Mouse (Mus musculus) neural tube, embryonic 10.5 days (tissue): ENCODE results near the gene Mrpl48.

Experiments used
- DNase-seq: peaks from one replicate; pipeline ENCODE4 v3.0.0-alpha.2; 2017; ENCODE audit warnings: low spot score; ENCODE audit errors: extremely low spot score

Mrpl48 gene

GRCm38 (mm10) chr7:100608130-100608741 is at the start of gene Mrpl48:
Gene Mrpl48 (minus strand): TSS chr7:100608301.
- DNase-seq = peak; percentile 69

DNA sequence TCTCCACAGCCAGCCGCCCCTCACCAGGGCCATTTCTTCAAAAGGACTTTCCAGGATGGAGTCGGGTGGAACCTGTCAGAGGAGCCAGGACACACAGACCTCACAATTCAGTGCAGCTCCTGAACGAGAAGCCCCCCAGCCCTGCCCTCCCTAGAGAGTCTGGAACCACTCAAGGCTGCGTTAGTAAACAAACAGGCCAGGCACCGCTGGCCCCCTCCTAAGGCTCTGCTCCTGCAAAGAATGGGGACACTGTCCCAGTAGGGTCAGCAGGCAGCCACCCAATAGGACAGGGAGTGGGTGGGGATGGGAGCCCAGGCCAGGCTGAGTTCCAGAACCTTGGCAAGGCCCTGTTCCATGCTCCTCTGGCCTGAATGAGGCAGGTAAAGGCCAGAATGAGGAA is 48.6 kb upstream of the Mrpl48 start:
- no peak for DNase-seq

DNA sequence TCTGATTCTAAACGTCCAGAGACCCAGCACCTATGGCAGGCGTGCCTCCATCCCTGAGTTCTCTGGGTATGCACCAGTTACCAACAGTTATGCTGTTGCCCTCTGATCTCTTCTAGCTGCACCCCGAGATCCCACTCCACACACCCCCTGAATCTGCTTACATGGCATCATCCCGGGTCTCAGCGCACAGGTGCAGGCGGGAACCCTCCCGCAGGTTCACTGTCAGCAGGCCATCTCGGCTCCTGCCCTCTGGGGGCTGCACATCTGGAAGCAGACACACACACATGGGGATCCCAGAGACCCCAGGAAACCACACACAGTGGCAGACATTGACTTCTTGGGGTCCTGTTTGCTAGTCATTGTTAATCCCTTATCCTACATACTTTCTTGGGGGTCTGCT is 46.3 kb upstream of the Mrpl48 start:
- DNase-seq = no peak

DNA sequence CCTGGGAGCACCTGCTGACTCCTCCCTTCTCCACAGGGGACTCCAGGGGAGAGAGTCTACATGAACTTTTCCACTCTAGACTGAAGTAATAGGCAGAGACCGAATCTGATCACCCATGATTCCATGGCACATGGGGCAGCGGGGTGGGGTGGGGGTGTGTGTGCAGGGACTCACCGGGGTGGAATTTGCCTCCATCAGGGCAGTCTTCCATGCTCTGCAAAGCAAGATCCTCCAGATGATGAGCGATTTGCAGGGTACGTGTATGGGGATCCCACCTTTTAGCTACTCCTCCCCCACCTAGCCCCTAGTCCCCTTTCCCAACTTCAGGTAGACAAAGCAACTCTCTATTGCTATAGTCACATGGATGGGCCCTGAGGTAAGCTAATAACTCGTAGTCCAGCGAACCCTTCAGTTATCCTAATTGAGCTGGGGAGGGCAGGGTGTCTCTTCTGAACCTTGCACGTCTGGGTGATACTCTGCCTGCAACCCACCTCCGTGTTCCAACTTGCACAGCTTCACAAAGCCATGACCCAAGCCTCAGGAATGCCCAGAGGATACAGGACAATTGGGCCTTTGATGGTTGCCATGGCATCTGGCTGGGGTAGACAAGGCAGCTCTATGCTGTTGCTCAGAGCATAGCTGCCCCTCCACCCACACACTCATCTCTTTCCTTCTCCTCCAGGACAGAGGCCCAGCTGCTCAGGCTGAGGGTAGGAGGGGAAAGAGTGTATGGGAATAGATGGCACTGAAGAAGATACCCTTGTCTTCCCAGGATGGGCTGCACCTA is 45.6 kb upstream of the Mrpl48 start:
- DNase-seq = peak; percentile 37

- no peak for DNase-seq
These were observed 42.9 kb upstream of the Mrpl48 start for GRCm38 (mm10) chr7:100651011-100651410.

DNA sequence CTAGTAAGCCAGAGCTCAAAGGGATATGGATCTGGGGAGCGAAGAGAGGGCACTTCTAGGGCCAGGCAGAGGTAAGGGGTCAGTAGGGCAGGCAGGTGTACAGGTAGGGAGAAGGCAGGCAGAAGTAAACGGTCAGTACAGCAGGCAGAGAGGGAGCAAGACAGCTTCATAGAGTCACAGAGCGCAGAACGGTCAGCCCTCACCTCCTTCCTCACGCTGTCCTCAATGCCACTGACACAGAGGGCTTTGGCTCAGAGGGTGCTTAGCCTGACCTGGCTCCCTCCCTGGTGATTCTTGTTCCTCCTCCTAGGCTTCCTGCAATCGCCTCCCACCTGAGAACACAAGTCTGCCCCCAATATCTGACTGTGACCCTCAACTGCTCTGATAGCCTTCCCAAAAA is 42.3 kb upstream of the Mrpl48 start:
- no peak for DNase-seq

DNA sequence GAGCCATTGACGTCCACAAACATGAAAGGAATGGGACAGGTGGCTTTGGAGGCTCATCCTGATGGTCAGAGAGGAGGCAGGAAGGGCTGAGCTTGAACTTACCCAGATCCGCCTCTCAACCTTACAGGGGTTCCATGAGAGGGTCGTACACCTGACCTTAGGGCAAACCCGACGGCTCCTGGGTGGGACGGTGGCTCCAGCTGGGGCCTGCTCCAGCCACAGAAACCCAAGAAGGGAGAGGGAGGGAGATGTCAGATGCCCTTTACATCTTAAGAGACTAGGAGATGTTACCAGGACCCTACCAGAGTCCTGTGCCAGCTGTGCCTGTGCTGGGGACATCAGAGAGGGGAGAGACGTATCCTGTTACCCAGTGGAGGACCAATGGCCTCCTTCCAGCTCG is 41.7 kb upstream of the Mrpl48 start:
- DNase-seq = no peak

GRCm38 (mm10) chr7:100649095-100649494 is 41.0 kb upstream of the Mrpl48 start:
- no peak for DNase-seq

DNA sequence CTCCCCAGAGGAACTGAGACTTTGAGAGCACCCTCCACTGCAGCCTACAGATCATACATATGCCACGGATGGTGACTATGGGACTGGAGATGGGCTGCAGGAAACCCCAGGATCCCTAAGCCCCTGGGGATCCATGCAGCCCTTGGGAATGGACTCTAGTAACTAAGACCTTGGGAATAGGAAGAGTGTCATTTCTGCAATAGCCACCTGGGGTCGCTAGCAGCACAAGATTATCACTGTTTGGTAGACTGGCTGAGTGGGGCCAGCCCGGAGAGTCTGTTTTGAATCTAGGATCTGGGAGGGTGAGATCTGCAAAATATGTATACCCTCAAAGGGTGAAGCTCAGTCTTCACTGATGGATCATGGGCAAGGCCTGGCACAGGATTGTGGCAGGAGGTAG is 37.0 kb upstream of the Mrpl48 start:
- peak; percentile 63 for DNase-seq

- DNase-seq = no peak
These were observed 34.3 kb upstream of the Mrpl48 start for GRCm38 (mm10) chr7:100642413-100642812.

DNA sequence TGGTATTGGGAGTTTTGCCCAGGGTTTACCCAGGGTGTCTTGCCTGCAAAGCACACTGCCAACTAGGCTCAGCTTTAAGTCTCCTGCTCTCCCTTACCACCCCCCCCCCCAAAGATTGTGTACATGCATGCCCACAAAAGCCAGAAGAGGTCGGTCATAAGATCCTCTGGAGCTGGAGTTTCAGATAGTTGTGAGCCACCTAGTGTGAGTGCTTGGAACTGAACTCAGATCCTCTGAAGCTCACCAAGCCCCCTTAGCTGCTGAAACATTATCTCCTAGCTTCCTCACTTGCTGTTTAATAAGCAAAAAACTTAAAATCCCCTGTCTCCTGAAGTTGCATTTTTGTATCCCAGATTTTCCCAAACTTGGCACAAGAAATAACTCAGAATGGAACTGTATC is 29.6 kb upstream of the Mrpl48 start:
- no peak for DNase-seq

GRCm38 (mm10) chr7:100624538-100624937 is 16.4 kb upstream of the Mrpl48 start:
- DNase-seq = no peak

DNA sequence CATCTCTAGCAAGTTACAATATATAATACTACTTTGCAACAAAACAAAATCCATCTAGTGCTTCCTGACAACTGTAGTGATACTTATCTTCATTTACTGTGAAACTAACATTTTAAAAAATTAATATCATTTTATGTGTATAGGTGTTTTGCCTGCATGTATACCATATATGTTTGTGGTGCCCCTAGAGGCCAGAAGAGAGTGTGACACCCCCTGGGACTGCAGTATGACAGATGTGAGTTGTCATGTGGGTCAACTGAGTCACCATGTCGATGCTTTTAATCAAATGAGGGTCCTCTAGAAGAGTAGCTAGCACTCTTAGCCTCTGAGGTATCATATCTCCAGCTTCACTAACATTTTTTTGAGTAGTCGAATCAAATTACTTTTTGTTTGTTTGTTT is 14.2 kb upstream of the Mrpl48 start:
- no peak for DNase-seq

DNA sequence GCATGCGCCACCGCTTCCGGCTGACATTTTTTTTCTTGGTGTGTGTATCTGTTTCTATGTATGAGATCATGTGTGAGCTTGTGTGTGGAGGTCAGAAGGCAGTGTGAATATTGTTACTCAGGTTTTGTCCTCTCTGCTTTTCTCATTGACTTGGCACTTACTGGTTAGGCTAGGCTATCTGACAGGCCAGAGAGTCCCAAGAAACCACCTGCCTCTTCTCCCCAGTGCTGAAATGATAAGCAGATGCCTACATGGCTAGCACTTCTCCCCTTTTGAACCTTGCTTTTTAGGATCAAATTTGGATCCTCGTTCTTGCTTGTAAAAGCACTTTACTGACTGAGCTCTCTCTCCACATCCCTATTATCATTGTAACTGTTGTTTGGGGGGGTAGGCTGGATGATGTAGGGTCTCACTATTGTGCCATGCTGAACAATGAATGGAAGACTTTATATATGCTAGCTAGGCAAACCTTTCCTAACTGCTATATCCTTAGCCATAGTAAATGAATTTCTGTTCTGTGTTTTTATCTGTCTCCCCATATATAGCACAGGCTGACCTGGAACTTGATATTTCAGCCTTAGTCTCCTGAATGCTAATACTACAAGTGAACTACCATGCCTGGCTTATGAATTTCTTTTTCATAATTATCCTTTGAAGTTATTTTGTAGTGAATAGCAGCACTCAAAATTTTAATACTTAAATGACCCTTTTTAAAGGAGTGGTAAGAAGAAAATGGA is 8.2 kb upstream of the Mrpl48 start:
- DNase-seq = no peak

GRCm38 (mm10) chr7:100608910-100609309 is 809 bp upstream of the Mrpl48 start:
- DNase-seq = no peak

DNA sequence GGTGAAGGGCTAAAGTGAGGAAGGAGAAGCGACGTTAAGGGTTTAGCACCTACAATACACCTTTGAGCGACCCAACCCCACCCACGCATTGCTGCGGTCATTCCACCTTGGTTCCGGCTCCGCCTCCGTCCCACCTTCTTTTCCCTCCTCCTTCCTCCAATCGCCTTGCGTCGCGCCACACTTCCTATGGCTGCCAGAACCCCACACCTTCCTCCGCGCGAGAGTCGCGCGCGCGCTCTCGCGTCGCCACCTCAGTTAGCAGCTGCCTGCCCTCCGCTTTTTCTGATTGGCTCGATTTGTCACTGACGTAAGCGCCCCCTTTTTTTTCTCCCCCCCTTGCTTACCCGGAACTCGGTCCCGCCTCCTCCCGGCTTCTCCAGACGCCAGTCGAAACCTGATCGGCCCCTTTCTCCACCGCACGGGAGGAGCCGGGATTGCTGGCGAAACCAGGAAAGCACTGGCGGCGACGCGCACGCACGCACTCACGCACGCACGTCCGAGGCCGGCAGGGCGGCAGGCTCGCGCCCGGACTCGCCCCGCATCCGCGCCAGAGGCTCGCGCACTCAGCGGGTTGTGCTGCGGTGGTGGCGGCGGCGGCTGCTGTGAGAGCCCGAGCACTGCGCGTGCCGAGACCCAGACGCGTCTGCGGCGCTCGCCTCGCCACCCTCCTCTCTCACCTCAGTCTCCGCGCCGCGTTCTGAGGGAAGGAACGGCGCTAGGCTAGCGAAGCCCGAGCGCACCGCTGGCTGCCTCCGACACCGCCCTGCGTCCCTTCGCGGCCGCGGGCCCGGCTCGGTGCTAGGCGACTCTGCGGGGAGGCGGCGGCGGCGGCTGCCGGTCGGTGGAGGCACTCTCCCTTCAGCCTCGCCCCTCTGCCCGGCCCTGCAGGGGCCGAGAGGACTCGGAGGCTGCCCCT is 629 bp downstream of the Mrpl48 start, which contains the start of gene Rab6a:
TSS of gene Rab6a (plus strand) at position 197 of the 916 bp plus-strand sequence.
- peak; percentile 99 for DNase-seq

GRCm38 (mm10) chr7:100600211-100600610 is 7.9 kb downstream of the Mrpl48 start:
- DNase-seq = no peak

DNA sequence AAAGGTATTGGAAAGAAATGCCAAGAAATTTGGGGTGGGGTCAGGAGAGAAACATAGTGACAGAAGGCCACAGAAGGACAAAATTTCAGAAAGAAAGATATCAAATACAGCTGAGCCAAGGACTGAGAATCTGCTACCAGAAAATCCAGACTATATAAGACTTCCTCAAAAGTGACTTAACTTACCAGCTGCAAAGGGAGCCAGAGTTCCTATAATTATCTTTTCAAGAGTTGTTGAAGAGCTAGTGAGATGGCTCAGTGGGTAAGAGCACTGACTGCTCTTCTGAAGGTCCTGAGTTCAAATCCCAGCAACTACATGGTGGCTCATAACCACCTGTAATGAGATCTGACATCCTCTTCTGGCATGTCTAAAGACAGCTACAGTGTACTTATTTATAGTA is 14.8 kb downstream of the Mrpl48 start:
- DNase-seq = no peak

- no peak for DNase-seq
These were observed 16.6 kb downstream of the Mrpl48 start for GRCm38 (mm10) chr7:100591522-100591852.

DNA sequence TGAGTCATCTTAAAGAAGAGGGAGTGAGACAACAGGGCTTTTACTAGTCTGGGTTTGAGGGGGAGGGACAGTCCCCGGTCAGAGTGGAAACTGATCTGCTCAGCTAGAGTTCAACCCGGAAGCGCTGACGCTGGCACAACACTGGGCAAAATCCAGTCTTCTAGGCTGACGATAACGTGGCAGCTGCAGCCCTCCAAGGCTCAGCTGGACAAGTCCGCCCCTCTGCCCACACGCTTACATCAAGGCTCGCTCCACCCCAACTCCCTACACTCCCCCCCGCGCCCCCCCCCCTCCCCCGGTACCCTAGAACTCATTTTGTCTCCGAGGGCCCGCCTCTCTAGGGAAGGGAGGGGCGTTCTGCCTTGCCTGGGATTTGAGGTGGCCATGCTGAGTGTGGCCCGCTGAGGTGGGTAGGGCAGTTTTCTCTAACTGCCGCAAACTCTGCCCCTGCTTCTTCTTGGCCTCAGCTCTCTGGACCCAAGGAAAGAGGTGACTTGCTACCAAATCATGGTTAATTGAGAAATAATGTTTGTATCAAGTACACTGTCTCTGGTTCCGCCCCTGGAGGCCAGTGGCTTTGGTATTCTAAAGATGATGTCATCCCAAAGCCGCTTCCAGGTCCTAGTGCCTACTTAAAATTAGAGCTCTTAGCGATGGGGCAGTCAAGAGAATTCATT is 17.1 kb downstream of the Mrpl48 start:
- DNase-seq = peak; percentile 83

- no peak for DNase-seq
These were observed 17.6 kb downstream of the Mrpl48 start for GRCm38 (mm10) chr7:100590504-100590844.
